Mouse (Mus musculus): ENCODE results near the gene Limd2. TPM values are rescaled to one million over a fixed set of nuclear protein-coding genes. Genes with fewer than 3 reads are reported as not detected.

The Limd2 gene
- polyA plus RNA-seq, 1 experiment from 2014 or later, result 151 TPM

- peaks cover 15% of the 10 kb centered on the region for H3K36me3 ChIP-seq (ENCODE audit: control insufficient read depth, insufficient read depth, low read length)
- H3K27me3 ChIP-seq (ENCODE audit: control insufficient read depth, insufficient read depth, low read length), result no peaks in the 10 kb centered on the region
- no peaks in the 10 kb centered on the region for H3K9me3 ChIP-seq (replicated peaks; ENCODE audit: control insufficient read depth, low read length)
- H3K4me3 ChIP-seq (ENCODE audit: low read depth, low read length), result no peak overlapping the region
- H3K9ac ChIP-seq (ENCODE audit: low read depth, low read length), result no peak overlapping the region
- peak overlapping the region; percentile 35; the same call in 1 of the 2 replicates for H3K27ac ChIP-seq (ENCODE audit: low read depth, low read length)
- ATAC-seq (replicated peaks; ENCODE audit: insufficient number of reproducible peaks, low FRiP score, low TSS enrichment), result no peak
- no peak overlapping the region for H3K4me2 ChIP-seq
- WGBS (ENCODE audit: insufficient replicate concordance), result 72% methylated on average over 4 of the region's 4 CpGs
- peaks cover 20% of the 10 kb centered on the region for H3K4me1 ChIP-seq (ENCODE audit: control insufficient read depth, insufficient read depth, low read length)
Observed at GRCm38 (mm10) chr11:106163546-106163945, 2.9 kb upstream of the Limd2 start.

- Histone ChIP-seq H3K4me1 (ENCODE audit: control insufficient read depth, insufficient read depth, low read length) (peaks cover 24% of the 10 kb centered on the region), H3K4me3 (ENCODE audit: low read depth, low read length) (no peak overlapping the region), H3K9me3 (replicated peaks; ENCODE audit: control insufficient read depth, low read length) (no peaks in the 10 kb centered on the region), H3K9ac (ENCODE audit: low read depth, low read length) (no peak overlapping the region), H3K27ac (ENCODE audit: low read depth, low read length) (no peak overlapping the region), H3K27me3 (ENCODE audit: control insufficient read depth, insufficient read depth, low read length) (no peaks in the 10 kb centered on the region), H3K4me2 (no peak overlapping the region), H3K36me3 (ENCODE audit: control insufficient read depth, insufficient read depth, low read length) (peaks cover 19% of the 10 kb centered on the region)
- 87% methylated on average over 2 of the region's 2 CpGs for WGBS (ENCODE audit: insufficient replicate concordance)
- no peak for ATAC-seq (replicated peaks; ENCODE audit: insufficient number of reproducible peaks, low FRiP score, low TSS enrichment)
Observed at GRCm38 (mm10) chr11:106162237-106162636, 1.6 kb upstream of the Limd2 start.

GRCm38 (mm10) chr11:106159921-106160840 is 479 bp downstream of the Limd2 start:
- ATAC-seq (replicated peaks; ENCODE audit: insufficient number of reproducible peaks, low FRiP score, low TSS enrichment), result peak; percentile 59
- under 1% methylated on average over 77 of the region's 106 CpGs for WGBS (ENCODE audit: insufficient replicate concordance)
- no peaks in the 10 kb centered on the region for H3K9me3 ChIP-seq (replicated peaks; ENCODE audit: control insufficient read depth, low read length)
- peaks cover 24% of the 10 kb centered on the region for H3K4me1 ChIP-seq (ENCODE audit: control insufficient read depth, insufficient read depth, low read length)
- H3K4me2 ChIP-seq, result peak overlapping the region; percentile 95
- H3K27ac ChIP-seq (ENCODE audit: low read depth, low read length), result peak overlapping the region; percentile 94
- H3K9ac ChIP-seq (ENCODE audit: low read depth, low read length), result peak overlapping the region; percentile 94
- peak overlapping the region; percentile 90 for H3K4me3 ChIP-seq (ENCODE audit: low read depth, low read length)
- H3K27me3 ChIP-seq (ENCODE audit: control insufficient read depth, insufficient read depth, low read length), result no peaks in the 10 kb centered on the region
- H3K36me3 ChIP-seq (ENCODE audit: control insufficient read depth, insufficient read depth, low read length), result peaks cover 22% of the 10 kb centered on the region

GRCm38 (mm10) chr11:106159216-106159920 is 1.3 kb downstream of the Limd2 start:
- peak overlapping the region; percentile 95 for H3K4me2 ChIP-seq
- peak overlapping the region; percentile 94 for H3K9ac ChIP-seq (ENCODE audit: low read depth, low read length)
- under 1% methylated on average over 25 of the region's 25 CpGs for WGBS (ENCODE audit: insufficient replicate concordance)
- no peaks in the 10 kb centered on the region for H3K27me3 ChIP-seq (ENCODE audit: control insufficient read depth, insufficient read depth, low read length)
- H3K9me3 ChIP-seq (replicated peaks; ENCODE audit: control insufficient read depth, low read length), result no peaks in the 10 kb centered on the region
- peaks cover 24% of the 10 kb centered on the region for H3K4me1 ChIP-seq (ENCODE audit: control insufficient read depth, insufficient read depth, low read length)
- ATAC-seq (replicated peaks; ENCODE audit: insufficient number of reproducible peaks, low FRiP score, low TSS enrichment), result peak; percentile 49; the same call in 1 of the 2 replicates
- H3K4me3 ChIP-seq (ENCODE audit: low read depth, low read length), result peak overlapping the region; percentile 90
- H3K36me3 ChIP-seq (ENCODE audit: control insufficient read depth, insufficient read depth, low read length), result peaks cover 29% of the 10 kb centered on the region
- peak overlapping the region; percentile 94 for H3K27ac ChIP-seq (ENCODE audit: low read depth, low read length)

- ATAC-seq (replicated peaks; ENCODE audit: insufficient number of reproducible peaks, low FRiP score, low TSS enrichment), result no peak
- WGBS (ENCODE audit: insufficient replicate concordance), result 34% methylated on average over 9 of the region's 9 CpGs
- H3K4me3 ChIP-seq (ENCODE audit: low read depth, low read length), result peak overlapping the region; percentile 90
- peaks cover 32% of the 10 kb centered on the region for H3K36me3 ChIP-seq (ENCODE audit: control insufficient read depth, insufficient read depth, low read length)
- H3K27ac ChIP-seq (ENCODE audit: low read depth, low read length), result peak overlapping the region; percentile 94
- peak overlapping the region; percentile 94 for H3K9ac ChIP-seq (ENCODE audit: low read depth, low read length)
- H3K9me3 ChIP-seq (replicated peaks; ENCODE audit: control insufficient read depth, low read length), result no peaks in the 10 kb centered on the region
- peak overlapping the region; percentile 95 for H3K4me2 ChIP-seq
- no peaks in the 10 kb centered on the region for H3K27me3 ChIP-seq (ENCODE audit: control insufficient read depth, insufficient read depth, low read length)
- H3K4me1 ChIP-seq (ENCODE audit: control insufficient read depth, insufficient read depth, low read length), result peaks cover 21% of the 10 kb centered on the region
Observed at GRCm38 (mm10) chr11:106158930-106159215, 1.8 kb downstream of the Limd2 start.

- Histone ChIP-seq H3K9ac (ENCODE audit: low read depth, low read length) (peak overlapping the region; percentile 94), H3K36me3 (ENCODE audit: control insufficient read depth, insufficient read depth, low read length) (peaks cover 27% of the 10 kb centered on the region), H3K4me2 (peak overlapping the region; percentile 95), H3K9me3 (replicated peaks; ENCODE audit: control insufficient read depth, low read length) (no peaks in the 10 kb centered on the region), H3K4me3 (ENCODE audit: low read depth, low read length) (peak overlapping the region; percentile 90), H3K27ac (ENCODE audit: low read depth, low read length) (peak overlapping the region; percentile 94), H3K4me1 (ENCODE audit: control insufficient read depth, insufficient read depth, low read length) (peaks cover 20% of the 10 kb centered on the region), H3K27me3 (ENCODE audit: control insufficient read depth, insufficient read depth, low read length) (no peaks in the 10 kb centered on the region)
- no peak for ATAC-seq (replicated peaks; ENCODE audit: insufficient number of reproducible peaks, low FRiP score, low TSS enrichment)
- WGBS (ENCODE audit: insufficient replicate concordance), result 60% methylated on average over 14 of the region's 14 CpGs
Observed at GRCm38 (mm10) chr11:106158081-106158929, 2.4 kb downstream of the Limd2 start.

GRCm38 (mm10) chr11:106157154-106157553 is 3.5 kb downstream of the Limd2 start:
- no peak overlapping the region for H3K27ac ChIP-seq (ENCODE audit: low read depth, low read length)
- H3K4me3 ChIP-seq (ENCODE audit: low read depth, low read length), result no peak overlapping the region
- 80% methylated on average over 7 of the region's 7 CpGs for WGBS (ENCODE audit: insufficient replicate concordance)

GRCm38 (mm10) chr11:106156257-106156656 is 4.4 kb downstream of the Limd2 start:
- H3K4me3 ChIP-seq (ENCODE audit: low read depth, low read length), result no peak overlapping the region
- H3K9ac ChIP-seq (ENCODE audit: low read depth, low read length), result no peak overlapping the region
- H3K4me2 ChIP-seq, result no peak overlapping the region
- H3K27ac ChIP-seq (ENCODE audit: low read depth, low read length), result no peak overlapping the region
- H3K9me3 ChIP-seq (replicated peaks; ENCODE audit: control insufficient read depth, low read length), result no peaks in the 10 kb centered on the region
- 86% methylated on average over 1 of the region's 1 CpGs for WGBS (ENCODE audit: insufficient replicate concordance)
- H3K27me3 ChIP-seq (ENCODE audit: control insufficient read depth, insufficient read depth, low read length), result no peaks in the 10 kb centered on the region
- ATAC-seq (replicated peaks; ENCODE audit: insufficient number of reproducible peaks, low FRiP score, low TSS enrichment), result no peak
- H3K36me3 ChIP-seq (ENCODE audit: control insufficient read depth, insufficient read depth, low read length), result peaks cover 37% of the 10 kb centered on the region
- peaks cover 20% of the 10 kb centered on the region for H3K4me1 ChIP-seq (ENCODE audit: control insufficient read depth, insufficient read depth, low read length)

More at GRCm38 (mm10) chr11:106157154-106157553, 3.5 kb downstream of the Limd2 start:
- H3K4me1 ChIP-seq (ENCODE audit: control insufficient read depth, insufficient read depth, low read length), result peaks cover 20% of the 10 kb centered on the region
- H3K36me3 ChIP-seq (ENCODE audit: control insufficient read depth, insufficient read depth, low read length), result peaks cover 31% of the 10 kb centered on the region
- no peaks in the 10 kb centered on the region for H3K27me3 ChIP-seq (ENCODE audit: control insufficient read depth, insufficient read depth, low read length)
- no peaks in the 10 kb centered on the region for H3K9me3 ChIP-seq (replicated peaks; ENCODE audit: control insufficient read depth, low read length)
- H3K9ac ChIP-seq (ENCODE audit: low read depth, low read length), result no peak overlapping the region
- ATAC-seq (replicated peaks; ENCODE audit: insufficient number of reproducible peaks, low FRiP score, low TSS enrichment), result no peak
- H3K4me2 ChIP-seq, result no peak overlapping the region
